Mouse (Mus musculus) C2C12 (cell line): ENCODE results near the gene Ttc34.

Source experiments
- CEBPB ChIP-seq: IDR thresholded peaks from one replicate; pipeline ENCODE4 v1.6.1; 2011; ENCODE audit warnings: low read depth, mild to moderate bottlenecking, control low read depth, moderate library complexity
- CTCF ChIP-seq: IDR thresholded peaks from one replicate; pipeline ENCODE4 v1.5.1; 2011; ENCODE audit not compliant: control insufficient read depth, insufficient read depth, insufficient read length
- MAX ChIP-seq: IDR thresholded peaks from one replicate; pipeline ENCODE4 v1.6.1; 2011; ENCODE audit warnings: mild to moderate bottlenecking, control low read depth
- USF1 ChIP-seq: IDR thresholded peaks from one replicate; pipeline ENCODE4 v1.6.1; 2011; ENCODE audit warnings: low read depth, mild to moderate bottlenecking, control low read depth, moderate library complexity

DNA sequence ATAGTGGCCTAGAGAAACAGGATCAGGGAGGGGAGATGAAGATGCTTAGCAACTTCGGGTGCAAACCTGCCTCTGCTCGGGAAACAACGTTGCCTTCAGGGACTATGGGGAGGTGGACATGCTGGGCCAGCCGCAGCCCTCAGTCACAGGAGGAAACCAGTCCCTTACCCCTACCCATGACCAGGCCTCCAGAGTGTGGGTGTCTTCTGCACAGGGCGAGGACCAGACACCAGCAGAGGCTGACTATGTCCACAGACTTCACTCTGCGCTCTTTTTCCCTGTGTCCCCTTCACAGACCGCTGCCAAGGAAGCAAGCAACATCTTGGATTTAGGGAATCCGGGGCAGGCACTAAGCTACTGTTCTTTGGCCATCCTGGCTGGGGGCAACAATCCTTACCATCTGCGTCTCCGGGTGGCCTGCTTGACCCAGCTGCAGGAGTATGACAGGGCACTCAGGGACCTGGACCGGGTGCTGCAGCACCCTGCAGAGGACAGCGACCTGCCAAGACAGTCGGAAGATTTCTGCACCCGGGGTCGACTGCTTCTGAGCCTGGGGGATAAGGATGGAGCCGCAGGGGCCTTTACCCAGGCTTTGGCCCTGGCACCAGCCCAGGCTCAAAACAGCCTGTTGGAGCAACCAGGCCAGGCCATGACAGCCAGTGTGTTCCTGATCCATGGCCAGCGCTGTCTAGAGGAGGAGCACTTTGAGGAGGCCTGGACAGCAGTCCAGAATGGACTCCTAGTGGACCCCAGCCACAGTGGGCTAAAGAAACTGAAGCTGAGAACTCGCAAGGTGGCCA lies 27.9 kb downstream of the Ttc34 start:
- TF ChIP-seq CTCF = no peak
- no peak for TF ChIP-seq MAX
- no peak for TF ChIP-seq USF1
- TF ChIP-seq CEBPB = no peak
